Mouse (Mus musculus) hindbrain, embryonic 13.5 days (tissue): ENCODE data around the gene B9d2. TPM values are rescaled to one million over a fixed set of nuclear protein-coding genes. Genes with fewer than 3 reads are reported as not detected.
A peak's percentile ranks its signal among the peaks of the same experiment; 100 is the strongest.

Experiments used
- ATAC-seq: fragments of 200-750 bp; cut with Nextera tagmentation; 2 replicates; pipeline ENCODE4 v1.8.0; 2017; ENCODE audit warnings: moderate TSS enrichment; ENCODE audit not compliant: low FRiP score
- H3K27ac ChIP-seq: fragments of 300-500 bp; sonication (generic); 2 replicates; pipeline ENCODE4 v1.5.1; 2015; ENCODE audit warnings: inconsistent platforms, mild to moderate bottlenecking, moderate library complexity
- H3K27me3 ChIP-seq: fragments of 300-500 bp; sonication (generic); 2 replicates; pipeline ENCODE4 v1.6.1; 2015; ENCODE audit warnings: mild to moderate bottlenecking, inconsistent platforms
- H3K36me3 ChIP-seq: fragments of 300-500 bp; sonication (generic); 2 replicates; pipeline ENCODE4 v1.6.1; 2015; ENCODE audit warnings: mild to moderate bottlenecking, inconsistent platforms
- H3K4me1 ChIP-seq: fragments of 300-500 bp; sonication (generic); replicated peaks from 2 replicates; pipeline ENCODE4 v1.6.1; 2015; ENCODE audit warnings: inconsistent platforms
- H3K4me2 ChIP-seq: fragments of 300-500 bp; sonication (generic); 2 replicates; pipeline ENCODE4 v1.6.1; 2015; ENCODE audit warnings: inconsistent platforms, mild to moderate bottlenecking, moderate library complexity
- H3K4me3 ChIP-seq: fragments of 300-500 bp; sonication (generic); 2 replicates; pipeline ENCODE4 v1.5.1; 2015; ENCODE audit warnings: mild to moderate bottlenecking, inconsistent platforms
- H3K9ac ChIP-seq: fragments of 300-500 bp; sonication (generic); 2 replicates; pipeline ENCODE4 v1.6.1; 2015; ENCODE audit warnings: mild to moderate bottlenecking, inconsistent platforms
- H3K9me3 ChIP-seq: fragments of 300-500 bp; sonication (generic); 2 replicates; pipeline ENCODE4 v1.6.1; 2016; ENCODE audit warnings: inconsistent platforms
- WGBS: fragments of 180-500 bp; shearing (Covaris S2); methylation state at CpG from one replicate; pipeline ENCODE4 v1.1.7; 2015; 5-methylcytosine and 5-hydroxymethylcytosine counted together
- polyA plus RNA-seq: library from polyadenylated mRNA; unstranded; fragments of >200 nt; fragmentation: Nextera tagmentation; extraction: Ambion mirVana; gene quantifications from 2 replicates; pipeline ENCODE4 v1.2.1, GENCODE M21; 2015

B9d2 gene
- polyA plus RNA-seq, 1 experiment from 2014 or later = 40.0 TPM

DNA sequence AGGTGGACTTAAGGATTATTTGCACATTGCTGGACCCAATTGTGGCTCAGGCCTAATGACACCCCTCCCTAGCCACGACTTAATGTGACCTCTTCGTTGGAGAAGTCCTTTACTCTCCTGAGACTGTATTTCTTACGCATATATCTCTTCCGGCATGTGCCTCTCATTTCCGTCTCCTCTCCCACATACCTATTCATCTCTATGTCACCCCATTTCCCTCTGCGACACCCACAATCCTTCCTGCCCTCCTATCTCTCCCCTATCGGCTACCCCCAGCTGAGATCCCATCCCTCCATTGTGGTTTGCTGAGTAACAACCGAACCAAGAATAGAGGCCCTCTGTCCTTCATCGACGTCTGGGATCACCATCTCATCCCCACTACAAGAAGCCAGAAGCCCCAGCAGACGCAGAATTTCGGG, 9.0 kb downstream of the B9d2 start:
- H3K9me3 ChIP-seq = no peaks in the 10 kb centered on the region
- 14% methylated on average over 12 of the region's 12 CpGs for WGBS
- no peak overlapping the region for H3K27ac ChIP-seq
- peak overlapping the region; percentile 59 for H3K4me2 ChIP-seq
- no peak for ATAC-seq
- peaks cover 38% of the 10 kb centered on the region for H3K4me1 ChIP-seq
- H3K36me3 ChIP-seq = no peaks in the 10 kb centered on the region
- peaks cover 82% of the 10 kb centered on the region for H3K27me3 ChIP-seq
- H3K9ac ChIP-seq = peak overlapping the region; percentile 58; the same call in 1 of the 2 replicates
- H3K4me3 ChIP-seq = peak overlapping the region; percentile 42

DNA sequence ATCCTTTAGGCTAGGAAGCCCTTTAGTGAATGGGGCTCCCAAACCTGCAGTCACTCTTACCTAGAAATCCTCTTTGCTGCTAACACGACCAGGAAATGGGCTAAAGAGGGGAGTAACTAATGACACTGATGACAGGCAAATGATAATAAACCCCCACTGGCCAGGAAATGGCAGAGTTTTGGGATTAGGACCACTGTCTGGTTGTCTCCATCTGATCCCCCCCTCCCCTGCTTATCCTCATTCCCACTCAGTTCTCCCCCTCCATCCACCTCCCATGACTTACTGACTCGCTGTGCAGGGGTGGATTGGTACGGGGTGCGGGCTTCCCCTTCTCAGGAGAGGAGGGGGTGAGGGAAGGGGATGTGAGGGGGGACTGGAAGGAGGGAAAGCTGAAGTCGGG, 9.5 kb downstream of the B9d2 start:
- H3K4me2 ChIP-seq = peak overlapping the region; percentile 59; the same call in 1 of the 2 replicates
- ATAC-seq = no peak
- H3K27me3 ChIP-seq = peaks cover 78% of the 10 kb centered on the region
- peak overlapping the region; percentile 42; the same call in 1 of the 2 replicates for H3K4me3 ChIP-seq
- no peaks in the 10 kb centered on the region for H3K36me3 ChIP-seq
- no peak overlapping the region; the same call in 1 of the 2 replicates for H3K9ac ChIP-seq
- no peak overlapping the region for H3K27ac ChIP-seq
- H3K4me1 ChIP-seq = peaks cover 38% of the 10 kb centered on the region
- 31% methylated on average over 5 of the region's 5 CpGs for WGBS
- H3K9me3 ChIP-seq = no peaks in the 10 kb centered on the region

DNA sequence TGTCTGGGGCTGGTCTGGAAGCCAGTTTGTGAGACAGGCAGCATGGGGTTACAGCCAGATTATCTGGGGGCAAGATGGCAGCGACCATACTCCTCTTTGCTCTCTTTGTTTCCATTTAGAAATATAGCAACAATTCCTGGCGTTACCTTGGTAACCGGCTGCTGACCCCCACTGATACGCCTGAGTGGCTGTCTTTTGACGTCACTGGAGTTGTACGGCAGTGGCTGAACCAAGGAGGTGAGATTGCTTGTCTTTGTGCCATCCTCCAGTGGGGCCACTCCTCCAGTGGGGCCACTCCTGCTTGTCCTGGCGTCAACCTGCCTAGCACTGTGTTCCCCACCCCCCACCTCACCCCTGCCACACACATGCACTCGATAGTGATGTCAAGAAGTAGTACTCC, 13.5 kb downstream of the B9d2 start:
- 50% methylated on average over 8 of the region's 8 CpGs for WGBS
- no peak overlapping the region for H3K4me3 ChIP-seq
- 0 out of 2 replicates have a peak, but pooled peaks have one; percentile 43 for ATAC-seq
- H3K9me3 ChIP-seq = no peaks in the 10 kb centered on the region
- H3K9ac ChIP-seq = no peak overlapping the region
- H3K36me3 ChIP-seq = no peaks in the 10 kb centered on the region
- H3K4me1 ChIP-seq = peaks cover 7% of the 10 kb centered on the region
- no peak overlapping the region for H3K27ac ChIP-seq
- H3K4me2 ChIP-seq = no peak overlapping the region
- H3K27me3 ChIP-seq = peaks cover 40% of the 10 kb centered on the region

DNA sequence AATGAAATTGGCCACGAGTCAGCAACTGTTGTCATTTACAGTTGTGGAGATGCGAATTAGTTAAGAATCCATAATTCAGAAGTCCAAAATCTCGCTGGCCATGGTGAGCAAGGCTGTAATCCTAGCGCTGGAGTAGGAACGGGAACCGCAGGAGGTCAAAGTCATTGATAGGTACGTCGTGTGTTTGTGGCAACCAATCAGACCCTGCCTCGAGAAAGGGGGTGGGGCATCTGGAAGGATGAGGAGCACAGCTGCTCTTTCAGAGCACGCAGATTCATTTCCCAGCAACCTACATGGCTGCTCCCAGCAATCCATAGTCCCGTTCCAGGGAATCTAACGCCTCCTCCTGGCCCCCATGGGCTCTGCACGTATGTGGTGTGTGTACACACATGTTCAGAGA, 19.3 kb downstream of the B9d2 start:
- no peak for ATAC-seq
- WGBS = 45% methylated on average over 13 of the region's 13 CpGs

DNA sequence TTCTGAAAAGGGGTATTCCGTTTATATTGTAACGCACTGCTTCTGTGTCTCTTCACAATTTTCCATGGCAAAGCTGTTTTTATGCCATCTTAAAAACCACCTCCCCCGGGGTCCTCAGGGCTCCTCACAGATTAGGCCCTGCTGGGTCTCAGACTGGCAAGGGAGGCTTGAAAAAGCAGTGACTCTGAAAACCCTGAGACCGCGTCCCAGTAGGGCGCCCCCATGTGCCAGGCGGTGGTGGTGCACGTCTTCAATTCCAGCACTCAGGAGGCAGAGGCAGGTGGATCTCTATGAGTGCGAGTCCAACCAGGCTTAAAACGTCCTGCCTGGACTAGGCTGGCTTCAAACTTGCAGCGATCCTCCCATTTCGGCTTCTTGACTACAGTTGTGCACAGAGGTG, 20.2 kb downstream of the B9d2 start:
- H3K27me3 ChIP-seq = peaks cover 22% of the 10 kb centered on the region; the same call in 1 of the 2 replicates
- ATAC-seq = no peak
- WGBS = 76% methylated on average over 12 of the region's 12 CpGs
- H3K9ac ChIP-seq = no peak overlapping the region
- no peak overlapping the region for H3K4me3 ChIP-seq
- no peak overlapping the region for H3K4me2 ChIP-seq
- H3K36me3 ChIP-seq = no peaks in the 10 kb centered on the region
- peaks cover 20% of the 10 kb centered on the region for H3K4me1 ChIP-seq
- H3K9me3 ChIP-seq = 0 out of 2 replicates have a peak, but pooled peaks cover 3% of the 10 kb centered on the region
- no peak overlapping the region for H3K27ac ChIP-seq

More for the DNA sequence above, 19.3 kb downstream of the B9d2 start:
- Histone ChIP-seq H3K4me1 (peaks cover 14% of the 10 kb centered on the region), H3K4me3 (no peak overlapping the region), H3K9ac (no peak overlapping the region), H3K4me2 (no peak overlapping the region), H3K27ac (no peak overlapping the region), H3K27me3 (peaks cover 17% of the 10 kb centered on the region; the same call in 1 of the 2 replicates), H3K9me3 (0 out of 2 replicates have a peak, but pooled peaks cover 3% of the 10 kb centered on the region), H3K36me3 (no peaks in the 10 kb centered on the region)

DNA sequence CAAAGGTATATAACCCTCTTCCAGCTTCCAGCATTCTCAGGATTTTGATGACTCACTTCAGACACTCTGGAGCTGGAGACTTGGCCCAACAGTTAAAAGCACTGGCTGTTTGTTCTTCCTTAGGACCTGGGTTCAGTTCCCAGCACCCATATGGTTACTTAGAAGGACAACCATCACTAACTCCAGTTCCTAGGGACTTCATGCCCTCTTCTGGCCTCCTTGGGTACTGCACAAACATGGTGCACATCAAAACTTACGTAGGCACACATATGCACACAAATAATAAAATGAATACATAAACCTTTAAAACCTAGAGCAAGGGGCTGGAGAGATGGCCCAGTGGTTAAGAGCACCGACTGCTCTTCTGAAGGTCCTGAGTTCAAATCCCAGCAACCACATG, 21.8 kb downstream of the B9d2 start:
- Histone ChIP-seq H3K9ac (no peak overlapping the region), H3K27ac (no peak overlapping the region), H3K9me3 (0 out of 2 replicates have a peak, but pooled peaks cover 3% of the 10 kb centered on the region), H3K4me2 (no peak overlapping the region), H3K4me3 (no peak overlapping the region), H3K27me3 (peaks cover 28% of the 10 kb centered on the region; the same call in 1 of the 2 replicates), H3K36me3 (no peaks in the 10 kb centered on the region), H3K4me1 (peaks cover 20% of the 10 kb centered on the region)
- 93% methylated on average over 2 of the region's 2 CpGs for WGBS
- no peak for ATAC-seq

DNA sequence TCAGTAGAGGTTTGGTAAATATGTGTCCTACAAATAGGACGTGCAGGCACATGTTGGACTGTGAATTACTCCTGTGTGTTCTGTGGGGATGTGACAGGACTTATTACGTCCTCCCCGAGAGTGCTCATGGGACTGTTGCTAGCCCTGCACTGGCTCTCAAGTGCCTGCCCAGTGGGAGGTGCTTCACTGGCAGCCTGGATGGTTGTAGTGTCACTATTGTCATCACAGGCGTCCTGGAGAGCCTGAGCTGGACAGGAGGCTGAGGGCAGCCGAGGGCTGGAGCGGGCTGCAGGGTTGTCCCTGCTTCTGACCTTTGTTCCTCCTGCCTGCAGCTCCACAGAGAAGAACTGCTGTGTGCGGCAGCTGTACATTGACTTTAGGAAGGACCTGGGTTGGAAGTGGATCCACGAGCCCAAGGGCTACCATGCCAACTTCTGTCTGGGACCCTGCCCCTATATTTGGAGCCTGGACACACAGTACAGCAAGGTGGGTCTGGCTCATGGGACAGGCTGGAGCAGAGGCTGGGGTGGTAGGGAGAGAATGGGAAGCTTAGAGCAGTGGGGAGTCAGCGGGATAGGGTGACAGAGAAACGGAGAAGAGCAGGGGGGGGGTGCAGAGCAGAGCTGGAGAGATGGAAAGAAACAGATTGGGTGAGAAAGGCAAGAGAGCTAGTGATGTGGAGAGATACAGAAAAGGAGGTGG, 23.4 kb downstream of the B9d2 start:
- 17% methylated on average over 10 of the region's 10 CpGs for WGBS
- Histone ChIP-seq H3K27ac (no peak overlapping the region), H3K9ac (0 out of 2 replicates have a peak overlapping the region, but pooled peaks have one; percentile 40), H3K4me1 (peaks cover 20% of the 10 kb centered on the region), H3K9me3 (0 out of 2 replicates have a peak, but pooled peaks cover 3% of the 10 kb centered on the region), H3K36me3 (no peaks in the 10 kb centered on the region), H3K4me3 (peak overlapping the region; percentile 9), H3K4me2 (peak overlapping the region; percentile 61), H3K27me3 (peaks cover 26% of the 10 kb centered on the region; the same call in 1 of the 2 replicates)
- ATAC-seq = peak; percentile 38; the same call in 1 of the 2 replicates

DNA sequence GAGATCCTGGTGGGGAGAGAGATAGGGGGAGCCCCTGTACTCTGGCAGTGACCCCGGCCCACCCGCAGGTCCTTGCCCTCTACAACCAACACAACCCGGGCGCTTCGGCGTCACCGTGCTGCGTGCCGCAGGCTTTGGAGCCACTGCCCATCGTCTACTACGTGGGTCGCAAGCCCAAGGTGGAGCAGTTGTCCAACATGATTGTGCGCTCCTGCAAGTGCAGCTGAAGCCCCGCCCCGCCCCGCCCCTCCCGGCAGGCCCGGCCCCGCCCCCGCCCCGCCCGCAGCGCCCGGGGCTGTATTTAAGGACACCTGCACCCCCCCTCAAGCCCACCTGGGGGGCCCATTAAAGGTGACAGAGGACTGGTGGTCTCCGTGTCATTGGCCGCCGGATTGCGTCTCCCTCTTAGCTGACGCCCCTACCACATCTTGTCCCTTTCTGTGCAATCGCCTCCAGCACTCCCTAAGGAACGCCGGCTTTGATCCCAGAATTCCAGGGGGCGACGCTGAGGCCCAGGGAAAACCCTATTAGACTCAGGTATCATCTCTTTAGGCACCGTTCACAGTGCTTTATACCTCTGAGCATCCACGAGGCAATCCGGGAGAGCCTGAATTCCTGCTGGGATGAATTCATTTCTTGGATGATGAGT, 24.3 kb downstream of the B9d2 start:
- H3K9ac ChIP-seq = peak overlapping the region; percentile 43; the same call in 1 of the 2 replicates
- peak overlapping the region; percentile 61 for H3K4me2 ChIP-seq
- H3K36me3 ChIP-seq = no peaks in the 10 kb centered on the region
- H3K27me3 ChIP-seq = peaks cover 25% of the 10 kb centered on the region; the same call in 1 of the 2 replicates
- ATAC-seq = peak; percentile 72
- H3K9me3 ChIP-seq = 0 out of 2 replicates have a peak, but pooled peaks cover 3% of the 10 kb centered on the region
- H3K27ac ChIP-seq = no peak overlapping the region
- 3% methylated on average over 34 of the region's 37 CpGs for WGBS
- H3K4me3 ChIP-seq = peak overlapping the region; percentile 35
- peaks cover 22% of the 10 kb centered on the region for H3K4me1 ChIP-seq

DNA sequence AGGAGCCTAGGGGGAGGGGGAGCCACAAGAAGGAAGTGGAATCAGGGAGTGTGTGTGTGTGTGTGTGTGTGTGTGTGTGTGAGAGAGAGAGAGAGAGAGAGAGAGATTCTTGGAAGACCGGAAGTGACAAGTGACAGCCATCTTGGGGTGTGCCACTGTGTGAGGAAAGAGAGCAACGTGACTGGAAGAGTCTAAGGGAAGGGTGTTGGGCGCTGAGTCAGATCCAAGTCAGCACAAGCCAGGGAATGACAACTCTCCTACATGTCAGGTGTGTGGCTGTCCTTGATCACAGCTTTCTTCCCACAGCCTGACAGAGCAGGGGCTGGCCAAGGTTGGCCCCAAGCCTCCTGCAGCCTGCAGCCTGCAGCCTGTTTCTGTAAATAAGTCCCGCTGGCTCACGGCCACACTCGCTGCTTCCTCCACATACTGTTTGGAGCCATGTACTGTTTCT, 25.2 kb downstream of the B9d2 start:
- Histone ChIP-seq H3K4me2 (no peak overlapping the region), H3K27ac (no peak overlapping the region), H3K4me1 (peaks cover 32% of the 10 kb centered on the region), H3K36me3 (no peaks in the 10 kb centered on the region), H3K9ac (no peak overlapping the region), H3K27me3 (peaks cover 25% of the 10 kb centered on the region; the same call in 1 of the 2 replicates), H3K9me3 (0 out of 2 replicates have a peak, but pooled peaks cover 3% of the 10 kb centered on the region), H3K4me3 (no peak overlapping the region)
- 68% methylated on average over 6 of the region's 6 CpGs for WGBS
- ATAC-seq = no peak

DNA sequence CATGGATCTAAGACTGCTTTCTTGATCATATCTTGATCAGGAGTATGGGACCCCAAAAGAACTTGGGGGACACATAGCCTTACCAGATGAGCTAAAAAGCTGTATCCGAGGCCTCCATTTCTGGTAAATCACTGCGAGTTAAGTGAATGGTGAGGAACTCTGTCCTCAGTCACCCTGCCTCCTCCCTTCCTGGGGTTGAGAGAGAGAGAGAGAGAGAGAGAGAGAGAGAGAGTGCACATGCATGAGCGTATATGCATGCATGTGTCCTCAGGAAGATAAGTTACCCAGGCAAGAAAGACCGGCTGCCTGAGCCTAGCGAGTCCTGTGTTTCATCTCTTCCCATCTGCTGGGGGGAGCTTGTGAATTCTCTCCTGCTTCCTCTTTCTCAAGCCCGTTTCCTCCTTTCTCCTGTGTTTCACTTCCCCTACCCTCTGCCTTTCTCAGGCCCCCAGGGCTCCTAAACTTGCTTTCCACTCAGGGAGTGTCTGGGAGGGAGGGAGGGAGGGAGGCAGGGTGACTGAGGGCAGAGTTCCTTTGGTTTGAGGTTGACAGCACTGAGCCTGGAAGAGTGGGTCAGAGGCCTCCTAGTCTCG, 26.1 kb downstream of the B9d2 start:
- Histone ChIP-seq H3K4me1 (peaks cover 41% of the 10 kb centered on the region), H3K27ac (0 out of 2 replicates have a peak overlapping the region, but pooled peaks have one; percentile 23), H3K4me3 (no peak overlapping the region), H3K9ac (no peak overlapping the region), H3K4me2 (no peak overlapping the region), H3K9me3 (0 out of 2 replicates have a peak, but pooled peaks cover 3% of the 10 kb centered on the region), H3K27me3 (peaks cover 25% of the 10 kb centered on the region; the same call in 1 of the 2 replicates), H3K36me3 (0 out of 2 replicates have a peak, but pooled peaks cover 2% of the 10 kb centered on the region)
- WGBS = 60% methylated on average over 7 of the region's 7 CpGs
- ATAC-seq = no peak

DNA sequence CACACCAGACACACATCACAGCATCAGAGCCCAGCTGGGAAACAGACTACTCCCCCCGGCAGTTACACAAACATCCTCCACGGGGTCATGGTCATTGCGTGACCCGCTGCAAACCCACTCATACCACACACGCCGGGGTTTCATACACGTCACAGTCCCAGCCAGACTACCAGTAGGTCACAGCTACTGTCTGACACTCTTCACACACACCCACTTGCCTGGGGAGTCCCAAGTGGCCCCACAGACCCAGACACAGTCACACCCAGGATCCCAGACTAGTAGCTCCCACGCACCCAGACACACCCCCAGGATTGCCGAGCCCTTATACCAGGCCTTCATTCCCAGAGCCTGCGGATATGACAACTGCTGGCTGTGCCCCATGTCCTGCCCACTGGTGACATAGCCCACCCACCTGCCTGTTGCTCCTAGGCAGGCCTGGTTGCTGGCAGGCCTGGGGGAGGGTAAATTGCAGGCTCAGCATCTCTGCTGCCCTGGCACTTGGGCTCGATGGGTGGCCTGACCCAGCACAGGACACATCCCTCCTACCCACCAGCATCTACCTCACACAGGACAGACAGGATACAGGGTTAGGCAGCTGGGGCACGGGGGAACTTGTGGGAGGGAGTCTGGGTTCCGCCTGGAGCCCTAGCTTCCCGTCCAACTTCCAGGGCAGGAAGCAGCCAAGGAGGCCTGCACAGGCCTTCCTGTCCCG, 27.2 kb downstream of the B9d2 start:
- Histone ChIP-seq H3K9ac (no peak overlapping the region), H3K9me3 (no peaks in the 10 kb centered on the region), H3K27ac (peak overlapping the region; percentile 30; the same call in 1 of the 2 replicates), H3K4me1 (peaks cover 48% of the 10 kb centered on the region), H3K4me2 (no peak overlapping the region), H3K4me3 (no peak overlapping the region), H3K27me3 (peaks cover 25% of the 10 kb centered on the region; the same call in 1 of the 2 replicates), H3K36me3 (peaks cover 10% of the 10 kb centered on the region)
- WGBS = 65% methylated on average over 15 of the region's 15 CpGs
- ATAC-seq = no peak
